Mouse (Mus musculus): ENCODE measurements around the gene Gm10337.

GRCm38 (mm10) chr15:102510110-102510509 is 6.6 kb downstream of the Gm10337 start:
- no peak for TF ChIP-seq POLR2A (IDR thresholded peaks at IDR 0.05; ENCODE audit: low read depth, low read length)
- TF ChIP-seq ELF1 (IDR thresholded peaks at IDR 0.05; ENCODE audit: low read depth, low read length): no peak
- no peak for TF ChIP-seq JUN (IDR thresholded peaks at IDR 0.05; ENCODE audit: insufficient read depth, low read depth, low read length)
- no peak for TF ChIP-seq CTCF (conservative IDR thresholded peaks at IDR 0.05 in 1 of 2, IDR thresholded peaks at IDR 0.05 in 1 of 2; ENCODE audit: low read depth in 2 of 2, low read length in 2 of 2)
- TF ChIP-seq ZNF384 (IDR thresholded peaks at IDR 0.05; ENCODE audit: low read depth, low read length): no peak
- TF ChIP-seq EP300 (IDR thresholded peaks at IDR 0.05; ENCODE audit: low read length): no peak
- no peak for TF ChIP-seq ETS1 (conservative IDR thresholded peaks at IDR 0.05; ENCODE audit: low read depth, low read length)
- no peak for TF ChIP-seq PAX5 (IDR thresholded peaks at IDR 0.05; ENCODE audit: low read length)
- TF ChIP-seq IRF4 (IDR thresholded peaks at IDR 0.05; ENCODE audit: low read depth, low read length): no peak
- no peak for TF ChIP-seq UBTF (IDR thresholded peaks at IDR 0.05; ENCODE audit: low read depth, low read length)

All from CH12.LX (cell line).